Mouse (Mus musculus): Measurements from ENCODE around the gene Rras2.
A peak's percentile ranks its signal among the peaks of the same experiment; 100 is the strongest.

The Rras2 gene

GRCm38 (mm10) chr7:114117444-114117905, at the start of gene Rras2:
Gene Rras2, minus strand, starts transcription at chr7:114117781.
- peak; percentile 92 for DNase-seq

GRCm38 (mm10) chr7:114162975-114163374, 45.4 kb upstream of the Rras2 start:
- DNase-seq, result peak; percentile 26

GRCm38 (mm10) chr7:114161101-114161500, 43.5 kb upstream of the Rras2 start:
- DNase-seq, result no peak

GRCm38 (mm10) chr7:114157716-114158278, 40.2 kb upstream of the Rras2 start:
- DNase-seq, result no peak

GRCm38 (mm10) chr7:114156364-114156763, 38.8 kb upstream of the Rras2 start:
- no peak for DNase-seq

- peak; percentile 74 for DNase-seq
These were observed 37.7 kb upstream of the Rras2 start for GRCm38 (mm10) chr7:114155053-114155865.

GRCm38 (mm10) chr7:114151036-114151780, 33.6 kb upstream of the Rras2 start:
- no peak for DNase-seq

- no peak for DNase-seq
These were observed 32.0 kb upstream of the Rras2 start for GRCm38 (mm10) chr7:114149564-114149963.

GRCm38 (mm10) chr7:114149135-114149534, 31.6 kb upstream of the Rras2 start:
- peak; percentile 68 for DNase-seq

- DNase-seq, result no peak
These were observed 28.3 kb upstream of the Rras2 start for GRCm38 (mm10) chr7:114145841-114146240.

- DNase-seq, result no peak
These were observed 24.7 kb upstream of the Rras2 start for GRCm38 (mm10) chr7:114142151-114142798.

GRCm38 (mm10) chr7:114140026-114140425, 22.4 kb upstream of the Rras2 start:
- DNase-seq, result no peak

- no peak for DNase-seq
These were observed 21.8 kb upstream of the Rras2 start for GRCm38 (mm10) chr7:114139400-114139799.

- no peak for DNase-seq
These were observed 20.7 kb upstream of the Rras2 start for GRCm38 (mm10) chr7:114138261-114138660.

GRCm38 (mm10) chr7:114135166-114135565, 17.6 kb upstream of the Rras2 start:
- DNase-seq, result no peak

- no peak for DNase-seq
These were observed 16.4 kb upstream of the Rras2 start for GRCm38 (mm10) chr7:114133957-114134356.

- DNase-seq, result no peak
These were observed 14.7 kb upstream of the Rras2 start for GRCm38 (mm10) chr7:114132316-114132715.

- DNase-seq, result no peak
These were observed 11.7 kb upstream of the Rras2 start for GRCm38 (mm10) chr7:114129281-114129680.

GRCm38 (mm10) chr7:114118180-114118579, 599 bp upstream of the Rras2 start:
- no peak for DNase-seq

- DNase-seq, result peak; percentile 78
These were observed 750 bp downstream of the Rras2 start for GRCm38 (mm10) chr7:114116711-114117351.

- no peak for DNase-seq
These were observed 1.6 kb downstream of the Rras2 start for GRCm38 (mm10) chr7:114115961-114116360.

GRCm38 (mm10) chr7:114114976-114115375, 2.6 kb downstream of the Rras2 start:
- no peak for DNase-seq

GRCm38 (mm10) chr7:114114284-114114683, 3.3 kb downstream of the Rras2 start:
- DNase-seq, result no peak
